Mouse (Mus musculus) forebrain, embryonic 12.5 days (tissue): ENCODE data around the gene Tmem29. TPM values are rescaled to one million over a fixed set of nuclear protein-coding genes. Genes with fewer than 3 reads are reported as not detected.
"Not testable (repeated sequence)": the region's sequence is repeated elsewhere in the genome, so short reads cannot be mapped to it uniquely, and the experiment has no call there.

Experiments
- ATAC-seq: fragments of 200-750 bp; cut with Nextera tagmentation; 2 replicates; pipeline ENCODE4 v1.8.0; 2017; ENCODE audit warnings: moderate TSS enrichment; ENCODE audit not compliant: low FRiP score
- H3K27ac ChIP-seq: fragments of 300-500 bp; sonication (generic); 2 replicates; pipeline ENCODE4 v1.5.1; 2016; ENCODE audit warnings: mild to moderate bottlenecking
- H3K27me3 ChIP-seq: fragments of 300-500 bp; sonication (generic); 2 replicates; pipeline ENCODE4 v1.6.1; 2016; ENCODE audit warnings: mild to moderate bottlenecking
- H3K36me3 ChIP-seq: fragments of 300-500 bp; sonication (generic); replicated peaks from 2 replicates; pipeline ENCODE4 v1.6.1; 2016; ENCODE audit warnings: mild to moderate bottlenecking
- H3K4me1 ChIP-seq: fragments of 300-500 bp; sonication (generic); 2 replicates; pipeline ENCODE4 v1.6.1; 2016
- H3K4me2 ChIP-seq: fragments of 300-500 bp; sonication (generic); 2 replicates; pipeline ENCODE4 v1.6.1; 2016; ENCODE audit warnings: mild to moderate bottlenecking, moderate library complexity
- H3K4me3 ChIP-seq: fragments of 300-500 bp; sonication (generic); replicated peaks from 2 replicates; pipeline ENCODE4 v1.5.1; 2016; ENCODE audit warnings: mild to moderate bottlenecking
- H3K9ac ChIP-seq: fragments of 300-500 bp; sonication (generic); 2 replicates; pipeline ENCODE4 v1.6.1; 2016; ENCODE audit warnings: mild to moderate bottlenecking
- H3K9me3 ChIP-seq: fragments of 300-500 bp; sonication (generic); 2 replicates; pipeline ENCODE4 v1.6.1; 2016
- WGBS: fragments of 180-500 bp; shearing (Covaris S2); methylation state at CpG from one replicate; pipeline ENCODE4 v1.1.7; 2016; 5-methylcytosine and 5-hydroxymethylcytosine counted together
- polyA plus RNA-seq: library from polyadenylated mRNA; unstranded; fragments of >200 nt; fragmentation: Nextera tagmentation; extraction: Ambion mirVana; gene quantifications from 2 replicates; pipeline ENCODE4 v1.2.1, GENCODE M21; 2016

Gene Tmem29
- 44.0 and 44.3 TPM in 2 replicates for polyA plus RNA-seq

DNA sequence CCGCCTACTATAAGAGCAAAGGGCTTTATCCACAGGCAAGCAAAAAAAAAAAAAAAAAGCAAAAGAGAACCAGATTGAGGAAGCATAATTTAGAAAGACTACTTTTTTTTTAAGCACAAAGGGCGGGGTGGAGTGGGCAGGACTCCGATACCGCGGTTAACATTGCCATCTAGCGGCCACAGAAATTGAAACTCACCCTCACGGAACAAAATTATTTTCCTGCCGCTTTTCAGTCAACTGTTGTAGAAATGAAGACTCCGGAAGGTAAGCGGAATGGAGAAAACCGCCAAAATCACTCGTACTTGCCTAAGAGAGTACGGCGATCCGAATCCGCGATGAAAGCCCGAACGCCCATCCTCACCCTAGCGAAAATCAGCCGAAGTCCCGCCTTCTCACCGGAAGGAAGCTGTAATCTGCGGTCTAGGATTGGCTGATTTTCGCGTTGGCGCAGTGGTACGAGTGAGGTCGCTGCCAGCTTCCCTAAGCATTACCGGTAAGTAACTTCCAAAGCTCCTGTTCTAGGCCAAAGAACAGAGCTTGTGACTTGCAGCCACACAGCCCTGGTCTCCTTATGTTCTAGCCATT lies at the start of gene Tmem29:
Gene Tmem29 (minus strand): TSS at position 389 of the 585 bp plus-strand sequence.
- peak within 1 kb of the TSS; percentile 56; the same call in 1 of the 2 replicates for H3K27ac ChIP-seq
- WGBS = under 1% methylated on average over 30 of the region's 30 CpGs

DNA sequence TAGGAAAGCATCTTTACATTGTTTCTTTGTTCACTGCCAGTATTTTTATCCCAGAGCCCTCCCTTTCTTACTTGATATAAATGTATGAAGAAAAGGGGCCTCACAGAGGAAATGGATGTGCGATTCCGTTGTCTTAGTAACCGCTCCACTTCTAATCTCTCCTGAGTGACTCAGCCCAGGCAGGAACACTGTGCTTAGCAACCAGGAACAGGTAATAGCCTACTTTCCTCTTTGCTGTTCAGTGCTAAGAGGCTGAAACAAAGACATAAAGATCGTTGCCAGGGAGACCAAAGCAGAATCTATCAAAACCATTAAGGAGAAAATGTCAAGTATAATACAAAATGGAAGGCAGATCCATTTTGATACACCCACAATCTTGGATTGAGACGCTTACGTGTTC lies 49.7 kb upstream of the Tmem29 start:
- 75% methylated on average over 6 of the region's 6 CpGs for WGBS

More for the DNA sequence above, at the start of gene Tmem29:
- H3K4me2 ChIP-seq = peak within 1 kb of the TSS; percentile 44
- no peaks in the 10 kb centered on the region for H3K27me3 ChIP-seq
- H3K9me3 ChIP-seq = no peaks in the 10 kb centered on the region
- peak; percentile 97 for ATAC-seq
- H3K4me3 ChIP-seq = peak within 1 kb of the TSS; percentile 40
- 0 out of 2 replicates have a peak, but pooled peaks cover 3% of the 10 kb centered on the region for H3K4me1 ChIP-seq
- H3K36me3 ChIP-seq = no peaks in the 10 kb centered on the region
- H3K9ac ChIP-seq = no peak within 1 kb of the TSS; the same call in 1 of the 2 replicates

DNA sequence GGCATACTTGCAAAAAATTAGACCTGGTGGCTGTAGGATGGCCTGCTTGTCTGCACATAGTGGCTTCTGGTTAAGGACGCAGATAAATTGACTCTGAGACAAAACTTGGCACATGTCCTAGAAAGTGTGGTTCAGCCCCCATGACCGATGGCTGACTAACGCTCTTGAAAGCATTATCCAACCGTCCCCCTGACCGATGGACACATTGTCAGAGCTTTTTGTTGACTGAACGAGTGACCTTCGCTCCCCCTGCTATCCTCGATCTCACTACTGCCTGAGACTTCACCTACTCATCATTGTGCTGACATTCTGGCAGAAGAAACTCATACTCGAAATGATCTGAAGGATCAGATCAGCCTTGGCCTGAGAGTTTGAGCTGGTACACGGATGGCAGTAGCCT lies 28.9 kb upstream of the Tmem29 start:
- not testable (repeated sequence) for H3K4me1 ChIP-seq, H3K4me3 ChIP-seq, H3K27me3 ChIP-seq, H3K9ac ChIP-seq, H3K27ac ChIP-seq, H3K4me2 ChIP-seq, ATAC-seq, H3K9me3 ChIP-seq, H3K36me3 ChIP-seq
- 67% methylated on average over 1 of the region's 10 CpGs for WGBS

More for the DNA sequence above, 49.7 kb upstream of the Tmem29 start:
- Histone ChIP-seq H3K27me3 (no peaks in the 10 kb centered on the region), H3K4me3 (no peak overlapping the region), H3K4me2 (no peak overlapping the region), H3K9ac (no peak overlapping the region), H3K9me3 (no peaks in the 10 kb centered on the region), H3K27ac (no peak overlapping the region), H3K4me1 (no peaks in the 10 kb centered on the region), H3K36me3 (no peaks in the 10 kb centered on the region)
- ATAC-seq = peak; percentile 65; the same call in 1 of the 2 replicates

DNA sequence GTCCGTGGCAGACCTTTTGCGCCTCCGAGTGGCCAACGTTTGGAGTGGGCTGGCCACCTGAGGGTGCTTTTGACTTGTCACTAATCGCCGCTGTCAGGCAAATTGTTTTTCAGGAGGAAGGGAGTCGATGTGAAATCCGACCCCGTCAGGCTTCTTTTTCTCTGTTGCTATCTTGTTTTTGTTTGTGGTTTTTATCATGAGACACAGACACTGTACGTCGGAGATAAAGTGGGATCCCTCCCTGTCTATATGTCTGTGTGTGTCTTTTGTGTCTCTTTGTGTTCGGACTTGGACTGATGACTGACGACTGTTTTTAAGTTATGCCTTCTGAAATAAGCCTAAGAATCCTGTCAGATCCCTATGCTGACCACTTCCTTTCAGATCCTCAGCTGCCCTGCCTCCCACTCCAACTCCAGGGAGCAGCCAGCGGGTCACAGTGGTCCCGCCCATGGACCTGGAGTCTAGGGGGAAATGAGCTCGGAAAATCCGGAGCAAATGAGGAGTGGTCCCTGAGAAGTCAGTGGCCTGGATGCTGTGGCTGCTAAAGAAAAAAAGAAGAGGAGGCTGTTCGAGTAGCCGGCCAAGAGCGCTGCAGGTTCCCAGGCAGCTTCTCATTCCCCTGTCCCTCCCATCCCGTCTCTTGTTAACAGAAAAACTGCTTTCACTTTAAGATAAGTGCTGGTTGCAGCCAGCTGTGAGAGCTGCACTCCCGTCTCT lies 27.5 kb upstream of the Tmem29 start:
- not testable (repeated sequence) for H3K4me1 ChIP-seq, H3K4me2 ChIP-seq, H3K9me3 ChIP-seq, H3K27me3 ChIP-seq, H3K27ac ChIP-seq, H3K36me3 ChIP-seq, H3K9ac ChIP-seq, H3K4me3 ChIP-seq, ATAC-seq
- 69% methylated on average over 12 of the region's 22 CpGs for WGBS

DNA sequence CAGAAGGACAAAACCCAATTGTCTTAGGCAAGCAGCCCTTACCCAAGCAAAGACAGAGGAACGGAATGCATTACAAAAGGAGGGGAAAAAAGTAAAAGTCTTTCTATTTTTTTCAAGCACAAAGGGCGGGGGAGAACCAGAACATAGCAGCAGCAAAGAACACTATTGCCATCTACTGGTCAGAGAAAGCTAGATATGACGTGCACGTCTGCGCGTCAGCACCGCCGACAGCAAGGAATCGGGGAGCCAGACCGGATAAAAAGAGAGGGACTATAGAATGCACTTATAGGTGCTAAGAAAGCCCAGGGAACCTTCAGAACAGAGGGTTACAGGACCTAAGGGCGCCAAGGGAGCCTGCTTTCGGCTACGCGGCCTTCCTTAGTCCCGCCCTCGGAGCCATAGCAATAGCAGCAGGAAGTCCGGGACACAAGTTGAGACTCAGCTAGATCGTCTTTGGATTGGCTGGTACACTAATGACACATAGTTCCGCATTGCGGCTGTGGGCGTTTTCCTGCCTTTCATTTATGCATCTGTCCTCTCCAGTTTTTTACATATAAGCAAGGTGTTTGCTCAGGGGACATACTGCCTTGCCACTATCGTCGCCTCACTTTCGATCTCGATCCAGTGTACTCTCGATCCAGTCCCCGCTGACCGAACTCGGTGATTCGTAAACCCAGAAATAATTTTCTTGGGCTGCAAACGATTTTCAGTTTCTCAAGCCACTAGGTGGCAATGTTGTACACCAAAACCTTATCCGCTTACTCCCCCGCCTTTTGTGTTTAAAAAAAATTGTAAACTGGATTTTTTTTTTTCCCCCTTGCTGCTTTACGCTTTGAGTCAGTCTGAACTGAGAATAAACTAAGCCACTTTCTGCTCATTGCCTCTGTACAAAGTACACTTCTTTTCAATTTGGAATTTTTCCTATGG lies 19.2 kb upstream of the Tmem29 start:
- ATAC-seq = peak; percentile 96
- Histone ChIP-seq H3K4me1 (no peaks in the 10 kb centered on the region), H3K4me2 (peak overlapping the region; percentile 26), H3K27me3 (no peaks in the 10 kb centered on the region), H3K4me3 (peak overlapping the region; percentile 43), H3K9ac (peak overlapping the region; percentile 29; the same call in 1 of the 2 replicates), H3K27ac (peak overlapping the region; percentile 84), H3K9me3 (no peaks in the 10 kb centered on the region), H3K36me3 (no peaks in the 10 kb centered on the region)
- WGBS = 2% methylated on average over 34 of the region's 34 CpGs

- Histone ChIP-seq H3K9me3 (no peaks in the 10 kb centered on the region), H3K4me1 (no peaks in the 10 kb centered on the region), H3K27ac (no peak overlapping the region), H3K27me3 (no peaks in the 10 kb centered on the region), H3K9ac (no peak overlapping the region), H3K4me2 (no peak overlapping the region), H3K36me3 (no peaks in the 10 kb centered on the region), H3K4me3 (no peak overlapping the region)
- WGBS = 90% methylated on average over 1 of the region's 1 CpGs
- no peak for ATAC-seq
Observed at GRCm38 (mm10) chrX:150471416-150471815, 12.5 kb upstream of the Tmem29 start.

DNA sequence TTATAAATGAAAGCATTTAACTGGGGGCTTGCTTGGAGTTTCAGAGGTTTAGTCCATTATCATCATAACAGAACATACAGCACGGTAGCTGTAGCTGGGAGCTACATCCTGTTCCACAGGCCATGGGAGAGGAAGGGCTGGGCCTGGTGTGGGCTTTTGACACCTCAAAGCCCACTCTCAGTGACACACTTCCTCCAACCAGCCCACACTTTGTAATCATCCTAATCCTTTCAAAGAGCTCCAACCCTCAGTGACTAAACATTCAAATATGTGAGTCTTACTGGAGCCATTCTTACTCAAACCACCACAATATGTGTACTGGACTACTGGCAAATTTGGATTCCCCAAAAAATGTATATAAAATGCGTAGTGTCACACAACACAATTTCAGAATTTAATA lies 9.3 kb upstream of the Tmem29 start:
- H3K4me1 ChIP-seq = no peaks in the 10 kb centered on the region
- H3K27ac ChIP-seq = no peak overlapping the region
- H3K9me3 ChIP-seq = no peaks in the 10 kb centered on the region
- H3K4me2 ChIP-seq = no peak overlapping the region
- H3K9ac ChIP-seq = no peak overlapping the region
- 88% methylated on average over 2 of the region's 2 CpGs for WGBS
- H3K27me3 ChIP-seq = no peaks in the 10 kb centered on the region
- no peak overlapping the region for H3K4me3 ChIP-seq
- H3K36me3 ChIP-seq = no peaks in the 10 kb centered on the region
- no peak for ATAC-seq

DNA sequence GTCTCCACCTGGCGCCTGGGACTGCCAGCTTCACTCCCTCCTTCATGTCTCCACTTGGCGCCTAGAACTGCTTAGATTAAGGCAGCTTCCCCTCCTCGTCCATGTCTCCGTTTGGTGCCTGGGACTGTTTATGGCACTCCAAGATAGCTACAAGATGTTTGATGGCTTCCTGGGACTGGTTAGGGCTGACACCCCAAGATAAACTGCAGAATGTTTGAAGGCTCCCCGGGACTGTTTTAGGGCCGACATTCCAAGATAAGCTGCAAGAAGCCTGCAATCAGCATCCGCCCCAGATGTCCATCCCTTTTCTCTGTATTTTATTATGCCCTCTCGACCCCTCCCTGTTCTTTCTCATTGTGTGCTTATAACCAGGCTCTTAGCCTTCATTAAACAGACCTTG lies 7.9 kb upstream of the Tmem29 start:
- H3K9me3 ChIP-seq, H3K9ac ChIP-seq, ATAC-seq, H3K27me3 ChIP-seq, H3K4me1 ChIP-seq, H3K27ac ChIP-seq, H3K4me2 ChIP-seq, H3K36me3 ChIP-seq, H3K4me3 ChIP-seq: not testable (repeated sequence)
- 68% methylated on average over 8 of the region's 8 CpGs for WGBS

GRCm38 (mm10) chrX:150460143-150460542 lies 1.2 kb upstream of the Tmem29 start:
- no peaks in the 10 kb centered on the region for H3K27me3 ChIP-seq
- WGBS = 77% methylated on average over 2 of the region's 2 CpGs
- ATAC-seq = no peak
- H3K36me3 ChIP-seq = no peaks in the 10 kb centered on the region
- H3K9ac ChIP-seq = no peak overlapping the region
- H3K27ac ChIP-seq = no peak overlapping the region
- no peak overlapping the region for H3K4me2 ChIP-seq
- H3K4me1 ChIP-seq = 0 out of 2 replicates have a peak, but pooled peaks cover 3% of the 10 kb centered on the region
- no peaks in the 10 kb centered on the region for H3K9me3 ChIP-seq
- H3K4me3 ChIP-seq = no peak overlapping the region

DNA sequence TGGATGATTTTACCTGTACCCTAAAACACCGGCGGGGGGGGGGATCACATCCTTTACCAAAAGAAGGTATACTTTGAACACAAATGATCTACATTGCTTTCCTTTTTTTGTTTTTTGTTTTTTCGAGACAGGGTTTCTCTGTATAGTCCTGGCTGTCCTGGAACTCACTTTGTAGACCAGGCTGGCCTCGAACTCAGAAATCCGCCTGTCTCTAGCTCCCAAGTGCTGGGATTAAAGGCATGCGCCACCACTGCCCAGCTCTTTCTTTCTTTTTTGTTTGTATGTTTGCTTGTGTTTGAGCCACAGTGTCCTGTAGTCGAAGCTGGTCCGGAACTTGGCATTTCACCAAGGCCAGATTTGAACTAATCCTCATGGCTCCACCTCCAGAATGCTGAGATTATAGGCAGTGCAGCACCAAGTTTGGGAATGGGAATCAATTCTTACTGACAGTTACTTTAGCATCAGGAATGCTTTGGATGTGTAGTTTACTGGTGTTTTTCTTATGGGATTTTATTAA lies 515 bp upstream of the Tmem29 start:
- no peaks in the 10 kb centered on the region for H3K27me3 ChIP-seq
- no peaks in the 10 kb centered on the region for H3K9me3 ChIP-seq
- H3K4me3 ChIP-seq = peak overlapping the region; percentile 40
- H3K4me2 ChIP-seq = peak overlapping the region; percentile 44
- H3K27ac ChIP-seq = peak overlapping the region; percentile 56; the same call in 1 of the 2 replicates
- ATAC-seq = peak; percentile 16; the same call in 1 of the 2 replicates
- 43% methylated on average over 8 of the region's 8 CpGs for WGBS
- no peaks in the 10 kb centered on the region for H3K36me3 ChIP-seq
- H3K9ac ChIP-seq = no peak overlapping the region; the same call in 1 of the 2 replicates
- H3K4me1 ChIP-seq = 0 out of 2 replicates have a peak, but pooled peaks cover 3% of the 10 kb centered on the region

GRCm38 (mm10) chrX:150458136-150458535 lies 818 bp downstream of the Tmem29 start:
- H3K9me3 ChIP-seq = no peaks in the 10 kb centered on the region
- 46% methylated on average over 3 of the region's 3 CpGs for WGBS
- peak overlapping the region; percentile 39 for H3K4me2 ChIP-seq
- H3K4me1 ChIP-seq = 0 out of 2 replicates have a peak, but pooled peaks cover 3% of the 10 kb centered on the region
- peak; percentile 62; the same call in 1 of the 2 replicates for ATAC-seq
- H3K9ac ChIP-seq = no peak overlapping the region
- H3K27ac ChIP-seq = no peak overlapping the region
- no peaks in the 10 kb centered on the region for H3K27me3 ChIP-seq
- peak overlapping the region; percentile 15; the same call in 1 of the 2 replicates for H3K4me3 ChIP-seq
- no peaks in the 10 kb centered on the region for H3K36me3 ChIP-seq
